Mouse (Mus musculus) testis, postnatal 14 days (tissue): Measurements from ENCODE around the gene Btg3.

Source experiments
- DNase-seq: peaks from one replicate; pipeline ENCODE4 v3.0.0; 2021; ENCODE audit warnings: low spot score

Btg3 gene

GRCm38 (mm10) chr16:78301183-78301830, 75.7 kb downstream of the Btg3 start, which contains the start of gene Cxadr:
Gene Cxadr, plus strand, starts transcription at chr16:78301489.
- peak; percentile 81 for DNase-seq

- no peak for DNase-seq
Observed at GRCm38 (mm10) chr16:78296114-78296513, 80.9 kb downstream of the Btg3 start.

- DNase-seq, result no peak
Observed at GRCm38 (mm10) chr16:78295601-78296000, 81.4 kb downstream of the Btg3 start.

GRCm38 (mm10) chr16:78294606-78295275, 82.3 kb downstream of the Btg3 start:
- no peak for DNase-seq

GRCm38 (mm10) chr16:78294051-78294450, 82.9 kb downstream of the Btg3 start:
- no peak for DNase-seq

- DNase-seq, result no peak
Observed at GRCm38 (mm10) chr16:78283231-78283630, 93.8 kb downstream of the Btg3 start.
